In genomic region chr1:77589423-77589822, GRCm38 (mm10) we compare ENCODE assay signal across 14 mouse cellular contexts.
DNase-seq lines count a peak whose midpoint lies in the region; ATAC-seq and TF ChIP-seq lines count a peak whose summit lies in the region.
"Had no signal": no experiment of that assay in that cellular context is flagged by ENCODE, and none has a peak within 500 bp of the region (broad histone marks: within the 10 kb centered on the region; RNA-seq: fewer than 3 reads in every experiment).

No protein-coding gene starts in this region.

- 94% methylated on average over 3 of the region's 3 CpGs for WGBS in embryonic facial prominence, embryonic 11.5 days
- 88% methylated on average over 3 of the region's 3 CpGs for WGBS in embryonic facial prominence, embryonic 10.5 days

- no peak overlapping the region for H3K27ac ChIP-seq in embryonic facial prominence, embryonic 11.5 days (replicated peaks; ENCODE audit: low read depth, low read length)
- H3K27ac ChIP-seq in embryonic facial prominence, embryonic 10.5 days (replicated peaks) = no peak overlapping the region
- H3K27ac ChIP-seq in layer of hippocampus, adult 2 months = no peak overlapping the region
- H3K27ac ChIP-seq: embryonic facial prominence, embryonic 13.5 days; forebrain, embryonic 10.5 days; limb, embryonic 10.5 days had no signal

- no peak overlapping the region for H3K9ac ChIP-seq in embryonic facial prominence, embryonic 11.5 days (replicated peaks; ENCODE audit: low read length)
- H3K9ac ChIP-seq: embryonic facial prominence, embryonic 13.5 days had no signal

- H3K27me3 ChIP-seq in embryonic facial prominence, embryonic 11.5 days (ENCODE audit: control insufficient read depth, insufficient read depth, low read length) = no peaks in the 10 kb centered on the region
- H3K27me3 ChIP-seq in embryonic facial prominence, embryonic 10.5 days (replicated peaks; ENCODE audit: low read depth, poor library complexity, severe bottlenecking) = no peaks in the 10 kb centered on the region
- H3K27me3 ChIP-seq: embryonic facial prominence, embryonic 13.5 days had no signal

- H3K4me2 ChIP-seq in embryonic facial prominence, embryonic 11.5 days (ENCODE audit: low read depth, low read length) = no peak overlapping the region
- H3K4me2 ChIP-seq: embryonic facial prominence, embryonic 13.5 days had no signal

- H3K36me3 ChIP-seq in embryonic facial prominence, embryonic 11.5 days (replicated peaks; ENCODE audit: control insufficient read depth, insufficient read depth, low read depth, low read length) = no peaks in the 10 kb centered on the region
- no peaks in the 10 kb centered on the region for H3K36me3 ChIP-seq in embryonic facial prominence, embryonic 10.5 days (replicated peaks)
- H3K36me3 ChIP-seq: embryonic facial prominence, embryonic 13.5 days; forebrain, embryonic 10.5 days; limb, embryonic 10.5 days had no signal

- H3K4me1 ChIP-seq in embryonic facial prominence, embryonic 11.5 days (ENCODE audit: control insufficient read depth, insufficient read depth, low read length) = no peaks in the 10 kb centered on the region
- no peaks in the 10 kb centered on the region for H3K4me1 ChIP-seq in embryonic facial prominence, embryonic 10.5 days
- H3K4me1 ChIP-seq: embryonic facial prominence, embryonic 13.5 days; forebrain, embryonic 10.5 days; limb, embryonic 10.5 days had no signal

- TF ChIP-seq CTCF in layer of hippocampus, adult 2 months (conservative IDR thresholded peaks at IDR 0.05) = peak; percentile 78

- no peak for ATAC-seq in embryonic facial prominence, embryonic 11.5 days (replicated peaks; ENCODE audit: insufficient number of reproducible peaks, low FRiP score, low TSS enrichment, low read depth)
- ATAC-seq: inflammation-experienced regulatory T-cells, adult 6 months had no signal

- H3K9me3 ChIP-seq in embryonic facial prominence, embryonic 11.5 days (replicated peaks; ENCODE audit: control insufficient read depth, low read length) = no peaks in the 10 kb centered on the region
- H3K9me3 ChIP-seq in embryonic facial prominence, embryonic 10.5 days = no peaks in the 10 kb centered on the region
- H3K9me3 ChIP-seq: embryonic facial prominence, embryonic 13.5 days; forebrain, embryonic 10.5 days; limb, embryonic 10.5 days had no signal

- H3K4me3 ChIP-seq in embryonic facial prominence, embryonic 11.5 days (ENCODE audit: low read depth, low read length) = no peak overlapping the region
- H3K4me3 ChIP-seq in embryonic facial prominence, embryonic 10.5 days = no peak overlapping the region
- H3K4me3 ChIP-seq in layer of hippocampus, adult 2 months = no peak overlapping the region
- H3K4me3 ChIP-seq: embryonic facial prominence, embryonic 13.5 days; forebrain, embryonic 10.5 days; limb, embryonic 10.5 days had no signal

- DNase-seq in embryonic facial prominence, embryonic 11.5 days (ENCODE audit: low spot score) = peak; percentile 25
- DNase-seq in embryonic facial prominence, embryonic 10.5 days (ENCODE audit: low spot score) = no peak
- no peak for DNase-seq in layer of hippocampus, adult 2 months (ENCODE audit: low spot score in 2 of 2)
- DNase-seq in layer of hippocampus, postnatal 10 days (ENCODE audit: low spot score in 2 of 2) = no peak
- DNase-seq in ES-CJ7 (ENCODE audit: low read depth, low spot score) = peak; percentile 22
- DNase-seq in embryo, embryonic 10.5 days (ENCODE audit: low spot score) = peak; percentile 49
- no peak for DNase-seq in urinary bladder, adult 2 months (ENCODE audit: low spot score)
- DNase-seq in ovary, adult 18-20 months (ENCODE audit: low spot score) = no peak
- DNase-seq: cerebellum, adult 9-10 months; kidney, postnatal 10 days had no signal

Comparison
In these comparisons a context has a peak if more than half of its experiments do, and no peak if none do; other contexts are left out.
1. DNase-seq: peak in embryonic facial prominence, embryonic 11.5 days (single experiment), ES-CJ7 (single experiment) and embryo, embryonic 10.5 days (single experiment); none in embryonic facial prominence, embryonic 10.5 days (single experiment), layer of hippocampus, adult 2 months (0 of 2), layer of hippocampus, postnatal 10 days (0 of 2), urinary bladder, adult 2 months (single experiment) and ovary, adult 18-20 months (single experiment).